Mouse (Mus musculus): Measurements from ENCODE around the gene Nxph4.
A peak's percentile ranks its signal among the peaks of the same experiment; 100 is the strongest.

The Nxph4 gene

DNA sequence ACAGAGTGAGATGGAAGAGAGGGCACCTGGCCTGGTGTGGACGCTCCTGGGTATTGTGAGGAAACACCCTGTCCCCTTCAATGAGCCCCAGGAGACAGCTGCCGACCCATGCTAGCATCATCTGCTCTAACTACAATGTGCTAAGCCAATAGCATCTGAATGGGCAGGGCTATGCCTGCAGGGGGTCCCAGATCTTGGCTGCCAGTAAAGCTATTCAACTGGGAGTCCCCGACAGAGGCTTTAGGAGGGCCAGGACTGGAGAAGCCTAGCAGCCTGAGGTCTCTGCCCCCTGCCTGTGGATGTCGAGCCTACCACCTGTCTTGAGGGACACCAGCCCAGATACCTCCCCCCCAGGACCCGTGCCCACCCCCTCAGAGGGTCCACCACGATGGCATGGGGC is 8.4 kb upstream of the Nxph4 start:
- DNase-seq (ENCODE audit: low read depth, low spot score) = no peak

DNA sequence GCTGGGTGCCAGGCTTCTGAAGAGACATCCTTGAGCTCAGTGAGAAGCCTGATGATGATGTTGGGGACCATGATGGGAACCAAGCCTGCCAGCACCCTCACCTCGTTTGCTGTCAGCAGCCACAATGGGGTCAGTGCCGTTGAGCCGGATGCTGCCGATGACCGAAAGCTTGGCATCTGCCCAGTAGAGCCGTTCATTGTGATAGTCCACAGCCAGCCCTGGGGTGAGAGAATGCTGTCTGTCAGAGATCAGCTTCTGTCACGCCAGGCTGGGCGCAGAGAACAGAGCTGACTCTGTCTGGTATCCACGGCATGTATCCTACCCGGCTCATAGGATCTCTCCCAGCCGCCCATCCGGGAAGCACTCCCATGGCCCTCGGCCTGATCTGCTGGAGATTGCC is 7.7 kb upstream of the Nxph4 start:
- no peak for DNase-seq (ENCODE audit: low read depth, low spot score)

DNA sequence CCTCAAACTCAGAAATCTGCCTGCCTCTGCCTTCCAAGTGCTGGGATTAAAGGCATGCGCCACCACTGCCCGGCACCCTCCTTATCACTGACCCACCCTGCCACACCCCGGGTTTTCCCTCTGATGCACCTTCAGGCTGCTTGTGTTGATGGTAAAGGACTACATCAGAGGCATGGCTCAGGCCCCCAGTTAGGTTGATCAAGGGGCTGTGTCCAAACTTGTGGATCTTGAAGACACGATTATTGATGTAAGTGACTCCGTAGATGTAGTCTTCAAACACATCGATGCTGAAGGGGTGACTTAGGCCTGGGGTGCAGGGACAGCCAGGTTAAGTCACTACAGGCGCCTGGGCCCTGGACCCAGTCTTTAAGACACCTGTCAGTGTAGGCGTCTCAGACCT is 7.2 kb upstream of the Nxph4 start:
- DNase-seq (ENCODE audit: low read depth, low spot score) = no peak

DNA sequence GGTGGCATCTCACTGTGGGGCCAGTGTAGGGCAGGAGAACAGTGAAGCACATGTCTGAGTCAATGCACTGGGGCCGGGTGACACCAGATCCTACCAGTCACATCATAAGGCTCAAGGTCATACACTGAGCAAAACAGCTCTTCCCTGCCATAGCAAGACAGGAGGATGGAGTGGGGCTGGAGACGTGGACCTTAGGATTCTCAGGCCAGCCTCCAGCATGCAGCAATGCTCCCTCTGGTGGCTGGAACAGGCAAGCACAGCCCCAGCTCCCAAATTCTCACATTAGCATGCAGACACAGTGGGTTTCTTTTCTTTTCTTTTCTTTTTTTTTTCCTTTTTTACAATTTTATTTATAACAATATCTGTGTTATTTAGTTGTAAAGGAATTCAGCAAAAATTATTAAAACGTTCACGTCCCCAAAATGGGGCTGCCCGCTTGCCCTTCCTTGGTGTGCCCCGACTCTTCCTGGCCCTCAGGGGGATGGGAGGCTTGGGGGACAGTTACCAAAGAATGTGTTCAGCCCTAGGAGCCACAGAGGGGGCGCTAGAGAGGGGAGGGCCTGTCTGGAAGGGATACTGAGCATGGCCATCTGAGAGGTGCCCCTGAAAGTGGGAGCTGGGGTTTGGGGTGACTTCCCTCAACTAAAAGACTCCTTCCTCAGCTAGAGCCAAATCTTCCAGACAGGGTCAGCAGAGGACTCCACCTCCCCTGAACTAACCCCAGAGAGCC is 3.7 kb upstream of the Nxph4 start:
- no peak for DNase-seq (ENCODE audit: low read depth, low spot score)

DNA sequence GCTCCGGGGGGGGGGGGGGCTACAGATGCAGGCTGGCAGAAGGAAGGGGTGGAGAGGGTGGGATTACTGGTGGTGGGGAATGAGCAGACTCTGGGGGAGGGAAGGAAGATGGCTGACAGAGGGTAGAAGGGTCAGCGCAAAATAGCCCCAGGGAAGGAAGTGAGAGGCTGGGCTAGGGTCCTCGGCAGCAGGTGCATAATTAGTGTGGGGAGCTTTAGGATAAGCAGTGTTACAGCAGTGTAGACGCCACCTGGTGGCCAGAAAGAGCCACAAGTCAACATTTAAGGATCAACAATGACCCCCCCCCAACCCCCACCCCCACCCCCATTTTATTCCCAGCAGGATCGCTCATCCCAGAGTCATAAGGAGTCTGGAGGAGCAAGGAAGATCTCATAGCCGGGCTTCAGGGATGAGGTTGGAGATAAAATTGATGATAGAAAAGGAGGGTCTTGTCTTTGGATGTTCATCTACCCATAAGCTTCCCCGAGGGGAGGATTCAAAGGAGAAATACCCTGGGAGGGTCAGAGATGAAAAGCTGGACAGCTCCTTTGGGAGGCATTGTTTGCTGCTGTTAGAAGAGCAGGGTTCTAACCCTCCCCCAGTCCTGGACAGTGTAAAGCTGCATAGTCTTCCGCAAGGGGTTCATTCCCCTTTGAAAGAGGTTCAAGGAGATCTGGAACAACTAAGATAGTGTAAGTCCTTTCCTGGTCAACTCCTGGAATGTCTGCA is 2.4 kb upstream of the Nxph4 start:
- DNase-seq (ENCODE audit: low read depth, low spot score) = no peak

DNA sequence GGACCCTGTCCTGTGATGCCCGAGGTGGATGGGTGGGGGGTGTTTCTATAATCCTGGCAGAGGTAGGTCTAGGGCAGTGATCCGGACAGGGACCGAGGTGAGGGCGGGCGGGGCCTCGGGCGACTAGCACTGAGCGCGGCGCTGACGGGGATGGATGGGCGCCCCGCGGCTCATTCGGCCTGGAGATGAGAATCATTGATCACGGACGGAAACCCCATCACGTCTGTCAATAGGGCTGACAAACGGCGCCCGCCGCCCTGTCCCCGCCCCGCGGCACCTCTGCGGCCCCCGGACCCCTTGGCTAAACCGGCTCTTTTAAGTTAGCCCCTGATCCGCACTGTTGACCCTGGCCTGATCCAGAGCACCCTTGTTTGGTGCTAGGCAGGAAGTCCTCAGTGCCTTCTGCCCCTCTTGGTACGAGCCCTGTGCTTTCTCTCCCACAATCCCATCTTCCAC is 598 bp upstream of the Nxph4 start:
- DNase-seq (ENCODE audit: low read depth, low spot score) = no peak

DNA sequence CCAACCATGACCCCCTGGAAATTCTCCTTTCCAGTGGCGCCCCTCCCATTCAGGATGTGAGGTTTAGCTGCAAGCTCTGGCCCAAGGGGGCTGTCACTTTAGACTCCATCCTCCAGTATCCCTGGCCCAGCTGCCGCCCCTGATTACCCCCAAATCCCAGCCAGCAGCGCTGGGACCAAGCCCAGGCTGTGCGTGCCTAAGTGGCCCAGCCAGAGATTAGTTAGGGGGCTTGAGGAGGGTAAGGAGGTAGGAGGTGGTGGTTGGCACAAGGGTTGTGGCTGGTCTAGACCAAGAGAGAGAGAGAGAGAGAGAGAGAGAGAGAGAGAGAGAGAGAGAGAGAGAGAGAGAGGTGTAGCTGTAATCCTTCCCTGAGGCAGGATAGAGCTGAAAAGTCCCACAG is 2.8 kb downstream of the Nxph4 start:
- DNase-seq (ENCODE audit: low read depth, low spot score) = no peak

DNA sequence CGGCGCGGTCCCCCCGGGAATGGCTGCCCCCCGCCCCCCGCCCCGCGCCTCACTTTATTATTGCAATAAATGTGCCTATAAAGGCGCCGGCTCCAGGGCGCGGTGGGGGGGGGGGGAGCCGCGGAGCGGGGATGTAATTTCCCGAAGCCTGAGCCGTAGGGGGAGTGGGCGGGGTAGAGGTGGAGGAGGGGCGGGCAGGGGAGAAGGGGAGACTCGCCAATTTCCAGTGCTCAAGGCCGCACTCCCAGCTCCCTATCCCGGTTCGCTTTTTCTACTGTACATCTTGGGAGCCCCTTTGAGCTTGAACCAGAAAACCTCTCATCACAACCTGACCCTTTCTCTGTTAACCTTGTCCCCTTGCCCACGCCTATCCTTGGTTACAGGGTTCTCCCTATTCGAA is 3.4 kb downstream of the Nxph4 start:
- no peak for DNase-seq (ENCODE audit: low read depth, low spot score)

DNA sequence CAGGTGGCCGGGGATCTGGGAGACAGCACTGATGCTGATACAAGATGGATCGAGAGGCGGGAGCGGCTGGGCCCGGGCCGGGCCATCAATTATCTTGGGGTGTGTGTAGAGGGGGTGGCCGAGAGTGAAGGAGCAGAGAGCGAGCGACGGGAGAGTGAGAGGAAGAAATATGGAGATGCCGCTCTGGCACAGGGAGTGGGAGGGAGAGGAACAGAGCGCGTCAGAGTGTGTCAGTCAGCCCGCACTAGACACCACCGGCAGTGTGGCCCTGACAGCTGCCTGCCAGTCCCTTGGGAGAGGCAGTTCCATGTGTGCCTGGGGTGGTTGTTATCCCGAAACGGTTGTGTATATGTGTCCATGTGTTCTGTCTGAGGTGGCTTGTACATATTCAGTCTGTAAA is 6.9 kb downstream of the Nxph4 start:
- no peak for DNase-seq (ENCODE audit: low read depth, low spot score)

DNA sequence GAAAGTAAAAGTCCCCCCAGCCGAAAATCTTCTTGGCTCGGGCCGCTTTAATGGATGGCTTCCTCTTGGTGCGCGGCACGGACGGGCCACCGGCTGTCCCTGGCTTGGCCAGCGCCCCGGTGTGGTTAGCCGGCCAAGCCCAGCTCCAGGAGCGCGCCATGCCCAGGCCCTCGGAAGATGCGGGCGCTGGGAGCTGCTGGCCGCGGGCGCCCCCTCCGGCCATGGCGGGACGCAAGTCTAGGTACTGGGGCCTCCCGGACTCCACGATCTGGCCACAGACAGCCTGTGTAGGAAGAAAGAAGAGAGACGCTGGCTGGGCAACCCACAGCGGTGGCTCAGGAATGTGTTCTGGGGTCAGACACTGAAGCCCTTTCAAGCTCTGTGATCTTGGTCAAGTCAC is 7.7 kb downstream of the Nxph4 start:
- DNase-seq (ENCODE audit: low read depth, low spot score) = no peak

DNA sequence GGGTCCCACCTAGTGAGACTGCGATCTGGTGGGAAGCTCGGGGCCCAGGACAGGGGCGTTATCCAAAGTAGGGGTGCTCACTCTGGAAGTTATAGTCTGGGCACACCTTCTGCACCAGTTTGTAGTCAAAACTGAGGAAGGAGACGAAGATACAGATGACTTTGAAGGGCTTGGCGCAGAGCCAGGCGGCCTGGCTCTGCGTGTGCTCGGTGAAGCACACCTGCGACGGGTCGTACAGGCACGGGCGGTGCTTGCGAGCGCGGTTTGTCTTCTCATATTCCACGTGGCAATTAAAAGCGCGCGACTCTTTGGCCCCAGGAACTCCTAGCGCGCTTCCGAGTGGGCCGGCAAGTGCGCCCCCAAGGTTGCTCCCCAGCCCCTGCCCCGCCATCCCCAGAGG is 8.3 kb downstream of the Nxph4 start:
- no peak for DNase-seq (ENCODE audit: low read depth, low spot score)

DNA sequence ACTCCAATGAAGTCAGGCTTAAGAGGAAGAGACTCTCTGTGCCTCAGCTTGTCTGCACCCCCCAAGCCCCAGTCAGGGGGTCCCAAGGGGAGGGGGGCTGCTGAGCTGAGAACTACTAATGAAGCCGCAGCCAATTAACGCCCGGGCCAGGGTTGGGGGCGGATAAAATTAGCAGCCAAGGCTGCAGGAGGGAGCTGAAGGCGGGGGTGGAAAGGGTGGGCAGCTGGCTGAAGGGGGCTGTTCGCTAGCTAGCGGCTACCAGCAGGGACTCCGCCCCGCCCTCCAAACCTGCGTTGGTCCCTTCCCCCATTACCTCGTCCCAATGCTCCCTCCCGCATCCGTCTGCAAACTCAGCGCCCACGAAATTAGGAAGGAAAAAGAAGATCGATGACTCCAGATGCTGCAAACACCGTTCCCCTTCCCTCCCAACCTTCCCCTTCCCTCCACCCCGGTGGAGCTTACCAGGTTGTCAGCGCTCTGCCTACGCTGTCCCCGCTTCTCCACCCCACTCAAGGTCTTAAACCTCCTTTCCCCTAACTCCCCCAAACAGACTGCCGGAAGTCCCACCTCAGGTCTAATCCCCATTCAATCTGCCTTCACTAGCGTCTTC is 9.6 kb downstream of the Nxph4 start:
- DNase-seq (ENCODE audit: low read depth, low spot score) = no peak

DNA sequence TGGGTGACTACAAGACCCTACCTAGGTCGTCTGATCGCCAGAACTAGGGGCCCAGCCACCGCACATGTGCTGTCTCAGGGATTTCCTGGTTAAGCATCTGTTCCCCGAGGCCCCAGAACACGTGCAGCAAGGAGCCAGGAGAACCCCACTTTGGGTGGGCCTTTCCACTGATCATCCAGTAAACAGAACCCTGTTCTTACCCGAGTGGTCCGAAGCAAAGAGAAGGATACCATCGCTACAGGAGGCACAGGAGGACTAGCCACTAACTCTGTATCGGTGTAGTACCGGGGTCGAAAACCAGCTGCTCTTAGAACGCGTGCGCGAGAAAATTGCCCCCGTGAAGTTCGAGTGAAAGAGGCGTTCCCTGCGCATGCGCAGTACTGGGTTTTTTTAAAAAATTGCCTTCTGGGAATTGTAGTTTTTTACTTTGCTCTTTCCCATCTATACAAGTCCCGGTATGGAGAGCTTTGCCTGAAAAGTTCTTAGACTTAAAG is 12.2 kb downstream of the Nxph4 start, which contains the start of gene Shmt2:
TSS of gene Shmt2 (minus strand) at position 357 of the 494 bp plus-strand sequence.
- peak; percentile 82 for DNase-seq (ENCODE audit: low read depth, low spot score)

DNA sequence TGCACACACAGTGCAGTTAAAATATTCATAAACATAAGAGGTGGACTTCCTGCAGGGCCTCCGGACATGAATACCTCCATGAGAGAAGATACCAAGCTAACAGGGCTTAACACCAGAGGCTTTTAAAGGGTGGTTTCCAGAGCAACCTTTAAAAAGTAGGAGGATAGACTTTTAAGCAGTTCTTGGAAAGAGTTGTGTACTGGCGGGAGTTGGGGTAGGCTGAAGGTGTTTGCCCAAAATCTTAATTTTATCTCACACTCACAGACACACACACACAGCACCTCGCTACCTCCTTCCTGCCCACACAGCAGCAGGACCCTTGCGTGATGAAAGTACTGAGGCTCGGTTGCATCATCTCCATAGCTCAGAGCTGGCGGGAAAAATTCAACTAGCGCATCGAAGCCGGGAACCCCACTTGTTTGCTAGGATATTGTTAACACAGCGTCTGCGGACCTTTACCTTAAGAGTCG is 12.7 kb downstream of the Nxph4 start:
- no peak for DNase-seq (ENCODE audit: low read depth, low spot score)

DNA sequence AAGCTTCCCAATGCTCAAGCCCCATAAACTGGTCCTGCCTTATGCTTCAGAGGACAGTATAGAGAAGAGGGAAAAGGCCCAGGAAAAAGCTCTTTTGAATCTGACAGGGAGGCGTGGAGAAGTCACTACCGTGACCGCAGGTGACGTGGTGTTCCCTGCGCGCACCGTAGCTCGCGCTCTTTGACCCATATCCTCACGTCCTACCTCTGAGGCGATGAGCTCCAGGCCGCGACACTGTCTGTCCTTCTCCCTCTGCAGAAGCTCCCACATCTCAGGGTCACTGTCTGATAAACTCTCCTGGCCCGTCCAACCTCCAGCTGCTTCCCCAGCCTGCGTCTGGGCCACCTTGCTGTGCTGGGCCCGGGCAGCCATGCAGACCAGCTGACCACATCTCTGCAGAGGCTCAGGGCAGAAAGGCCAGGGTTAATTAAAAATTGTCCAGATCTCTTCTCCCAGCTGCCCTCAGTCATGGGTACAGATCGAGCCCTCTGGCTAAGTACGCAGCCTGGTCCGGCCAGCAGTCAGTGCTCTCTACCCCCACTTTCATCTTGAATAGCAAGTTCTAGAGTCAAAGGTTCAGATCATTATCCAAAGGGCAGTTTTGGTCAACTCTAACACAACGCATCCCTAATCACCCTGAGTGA is 13.5 kb downstream of the Nxph4 start:
- no peak for DNase-seq (ENCODE audit: low read depth, low spot score)

DNA sequence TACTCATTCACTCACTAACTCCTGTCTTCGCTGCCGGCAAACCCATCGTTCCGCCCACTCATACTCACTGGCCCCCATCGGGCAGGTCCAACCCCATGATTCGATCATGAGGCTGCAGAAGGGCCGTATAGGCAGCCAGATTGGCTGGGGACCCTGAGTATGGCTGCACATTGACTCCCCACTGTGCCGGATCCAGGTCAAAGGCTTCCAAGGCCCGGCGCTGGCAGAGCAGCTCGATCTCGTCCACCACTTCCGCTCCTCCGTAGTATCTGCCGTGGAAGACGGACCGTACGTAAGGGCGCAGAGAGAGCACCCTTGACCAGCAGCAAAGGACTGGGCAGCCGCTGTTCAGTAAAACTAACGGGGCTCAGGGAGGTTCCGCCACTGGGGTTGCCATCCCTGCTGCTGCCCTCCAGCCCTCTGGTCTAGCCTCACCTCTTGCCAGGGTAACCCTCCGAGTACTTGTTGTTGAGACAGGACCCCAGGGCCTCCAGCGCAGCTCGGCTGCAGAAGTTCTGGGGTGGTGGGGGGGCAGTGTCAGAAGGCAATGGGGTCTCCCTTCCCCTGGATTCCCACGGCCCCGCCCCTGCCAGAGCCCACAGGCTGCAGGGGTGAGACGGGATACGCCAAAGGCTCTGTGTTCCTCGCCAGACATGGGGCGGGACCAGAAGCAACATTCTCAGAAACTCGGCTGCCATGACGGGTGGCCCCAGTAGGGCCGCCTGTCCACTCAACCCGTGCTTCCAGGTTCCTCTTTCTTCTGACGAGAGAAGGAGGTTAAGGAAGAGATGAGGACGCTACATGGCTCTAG is 14.3 kb downstream of the Nxph4 start:
- DNase-seq (ENCODE audit: low read depth, low spot score) = no peak

DNA sequence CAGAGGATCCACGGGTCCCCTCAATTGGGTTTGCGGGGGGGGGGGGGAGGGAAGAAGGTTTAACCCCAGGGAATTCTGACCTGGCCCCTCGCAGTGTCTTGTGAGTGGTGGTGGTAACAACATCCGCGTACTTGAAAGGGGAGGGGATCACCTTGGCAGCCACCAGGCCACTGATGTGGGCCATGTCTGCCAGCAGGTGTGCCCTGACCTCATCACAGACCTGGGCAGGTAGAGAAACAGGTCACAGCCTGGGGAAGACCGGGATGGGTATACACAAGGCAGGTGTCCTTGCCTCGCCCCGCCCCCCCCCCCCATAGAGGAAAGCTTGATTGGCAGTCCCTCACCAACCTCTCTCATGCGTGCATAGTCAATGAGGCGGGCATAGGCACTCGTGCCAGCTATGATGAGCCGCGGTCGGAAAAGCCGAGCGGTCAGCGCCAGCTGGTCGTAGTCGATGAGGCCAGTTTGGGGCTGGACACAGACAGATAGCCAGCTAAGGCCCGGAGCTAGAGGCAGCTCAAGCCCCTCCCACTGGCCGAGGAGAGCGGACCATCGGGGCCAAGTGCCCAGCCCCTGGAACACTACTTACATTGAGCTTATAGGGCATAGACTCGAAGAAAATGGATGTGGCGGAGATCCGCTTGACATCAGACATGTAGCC is 15.2 kb downstream of the Nxph4 start:
- no peak for DNase-seq (ENCODE audit: low read depth, low spot score)

DNA sequence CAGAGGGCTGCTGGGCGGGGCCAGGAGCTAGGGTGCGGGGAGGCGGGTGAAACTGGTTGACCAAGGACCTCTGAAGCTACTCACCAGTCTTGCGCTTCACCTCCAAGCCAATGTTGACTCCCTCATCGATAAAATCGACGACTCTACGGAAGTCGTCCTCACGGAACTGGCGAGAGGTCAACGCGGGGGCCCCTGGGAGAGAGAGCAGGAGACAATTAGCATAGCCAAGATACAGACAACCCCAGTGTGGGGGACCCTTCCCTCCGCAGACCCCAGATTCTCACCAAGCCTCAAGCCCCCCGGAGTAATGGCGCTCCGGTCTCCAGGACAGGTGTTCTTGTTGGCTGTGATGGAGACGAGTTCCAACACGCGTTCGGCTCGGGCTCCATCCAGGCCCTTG is 16.4 kb downstream of the Nxph4 start:
- no peak for DNase-seq (ENCODE audit: low read depth, low spot score)

DNA sequence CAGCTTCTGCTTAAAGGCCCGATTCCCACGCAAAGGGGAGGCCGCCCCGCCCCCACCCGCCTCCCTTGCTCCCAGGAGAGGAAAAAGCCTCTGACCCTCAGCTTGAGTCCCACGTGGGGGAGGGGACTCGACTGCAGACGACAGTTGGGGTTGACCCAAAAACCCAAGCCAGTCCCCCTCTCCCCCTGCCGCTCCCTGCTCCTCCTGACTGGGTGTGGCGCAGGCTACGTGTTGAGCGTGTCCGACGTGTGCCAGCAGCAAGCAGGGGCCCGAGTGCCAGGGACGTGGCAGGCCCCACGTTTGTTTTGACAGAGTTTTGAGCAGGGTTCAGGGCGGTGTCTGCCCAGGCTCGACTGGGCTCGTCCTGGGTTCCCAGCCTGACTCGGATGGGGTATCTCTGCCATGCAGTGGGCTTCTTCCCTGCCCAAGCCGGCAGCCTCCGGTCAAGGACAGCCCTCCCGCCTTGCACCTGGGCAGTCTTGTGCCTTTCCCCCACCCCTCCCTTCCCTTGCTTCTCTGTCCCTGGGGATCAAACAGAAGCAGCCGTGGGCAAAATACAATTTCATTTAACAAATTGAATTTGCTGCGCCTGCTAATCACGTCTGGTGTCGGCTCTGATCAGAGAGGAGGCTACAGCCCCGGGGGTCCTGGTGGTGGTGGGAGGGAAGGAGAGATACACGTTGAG is 17.6 kb downstream of the Nxph4 start:
- DNase-seq (ENCODE audit: low read depth, low spot score) = no peak

DNA sequence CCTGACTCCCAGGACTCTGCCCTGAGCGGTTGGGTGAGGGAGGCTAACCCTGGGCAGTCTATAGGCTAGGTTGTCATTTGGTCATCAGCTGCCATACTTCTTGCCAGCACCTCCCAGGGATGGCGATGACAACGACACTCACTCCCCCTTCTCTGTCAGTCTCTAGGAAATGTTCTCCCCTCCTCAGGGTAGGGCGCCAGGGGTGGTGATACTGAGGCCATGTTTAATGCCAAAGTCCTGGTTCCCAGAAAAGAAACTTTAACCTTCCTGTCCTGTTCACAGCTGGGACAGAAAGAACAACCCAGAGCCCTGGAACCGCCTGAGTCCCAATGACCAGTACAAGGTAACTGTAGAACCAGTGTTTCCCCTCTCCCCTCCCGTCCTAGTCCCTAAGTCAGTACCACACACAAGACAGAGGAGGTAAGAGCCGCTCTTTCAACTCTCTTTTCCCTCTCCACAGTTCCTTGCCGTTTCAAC is 18.3 kb downstream of the Nxph4 start:
- DNase-seq (ENCODE audit: low read depth, low spot score) = no peak
